Mouse (Mus musculus) C2C12 (cell line): ENCODE data around the gene Cox7a1.

Source experiments
- CEBPB ChIP-seq: IDR thresholded peaks from one replicate; pipeline ENCODE4 v1.6.1; 2011; ENCODE audit warnings: low read depth, mild to moderate bottlenecking, control low read depth, moderate library complexity
- CTCF ChIP-seq: IDR thresholded peaks from one replicate; pipeline ENCODE4 v1.5.1; 2011; ENCODE audit not compliant: control insufficient read depth, insufficient read depth, insufficient read length
- MAX ChIP-seq: IDR thresholded peaks from one replicate; pipeline ENCODE4 v1.6.1; 2011; ENCODE audit warnings: mild to moderate bottlenecking, control low read depth
- MYOD1 ChIP-seq: IDR thresholded peaks from one replicate; pipeline ENCODE4 v1.6.1; 2011; ENCODE audit warnings: low read depth; ENCODE audit not compliant: control insufficient read depth, insufficient read length
- MYOG ChIP-seq: IDR thresholded peaks from one replicate; pipeline ENCODE4 v1.6.1; 2011; ENCODE audit not compliant: control insufficient read depth, insufficient read length; ENCODE audit errors: extremely low read depth
- USF1 ChIP-seq: IDR thresholded peaks from one replicate; pipeline ENCODE4 v1.6.1; 2011; ENCODE audit warnings: low read depth, mild to moderate bottlenecking, control low read depth, moderate library complexity

DNA sequence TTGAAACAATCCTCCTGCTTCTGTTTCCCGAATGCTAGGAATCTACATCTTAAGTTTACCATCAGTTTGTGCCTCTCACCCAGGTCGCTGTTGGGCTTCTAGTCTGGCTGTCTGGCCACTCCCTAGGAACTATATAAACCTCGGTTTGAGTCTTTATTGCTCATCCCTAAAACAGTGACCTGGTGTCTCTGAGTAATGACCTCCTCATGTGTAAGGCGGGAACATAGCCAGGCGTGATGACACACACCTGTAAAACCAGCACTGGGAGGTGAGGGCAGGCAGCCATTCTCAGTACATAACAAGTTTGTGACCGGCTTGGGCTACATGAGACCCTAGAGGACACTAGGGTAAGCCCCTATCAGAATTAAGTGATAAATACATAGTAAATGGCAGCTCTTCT is 11.5 kb downstream of the Cox7a1 start:
- TF ChIP-seq MYOG (no peak), CTCF (no peak), CEBPB (no peak), MAX (no peak), USF1 (no peak), MYOD1 (no peak)
